Mouse (Mus musculus) neutrophil, adult 59 days (primary cell): Measurements from ENCODE around the gene AI182371. TPM values are rescaled to one million over a fixed set of nuclear protein-coding genes. Genes with fewer than 3 reads are reported as not detected.

Experiments used
- total RNA-seq, 2 experiments: library from RNA; stranded (reverse); gene quantifications; 1 replicate in 1 of 2; 2 replicates in 1 of 2; pipeline ENCODE4 v1.2.4; 2023

AI182371 gene
- under 1 TPM; 0.29 to 0.51 TPM for total RNA-seq

GRCm38 (mm10) chr2:35101443-35101842 lies at the start of gene AI182371:
AI182371 (minus strand) TSS chr2:35101543.

GRCm38 (mm10) chr2:35109141-35109923 lies 8.0 kb upstream of the AI182371 start, which contains the start of gene Cntrl:
Cntrl (plus strand) TSS chr2:35109492.

GRCm38 (mm10) chr2:35061338-35061737 lies 40.0 kb downstream of the AI182371 start, which contains the start of gene Hc:
Hc (minus strand) TSS chr2:35061438.

Other genes with a start within 250 kb of the AI182371 start
- gene Cutal, start 227.1 kb downstream of the AI182371 start, total RNA-seq = not detected
- 10 to 100 TPM; 19.0 to 19.9 TPM for gene Psmd5, start 226.6 kb downstream of the AI182371 start, total RNA-seq
- 10 to 100 TPM; 11.1 to 14.2 TPM for gene Phf19, start 187.5 kb downstream of the AI182371 start, total RNA-seq
- 1 to 10 TPM; 5.0 to 6.4 TPM for gene Traf1, start 139.8 kb downstream of the AI182371 start, total RNA-seq
- 1 to 10 TPM in 1 of 2 experiments, under 1 TPM in 1; 0.99 to 1.3 TPM for gene Hc, start 40.1 kb downstream of the AI182371 start, total RNA-seq
- gene Cntrl, start 7.9 kb upstream of the AI182371 start, total RNA-seq = 10 to 100 TPM; 77.7 to 77.9 TPM
- gene Rab14, start 99.6 kb upstream of the AI182371 start, total RNA-seq = 100 to 1,000 TPM; 146 to 164 TPM
- gene Gsn, start 154.8 kb upstream of the AI182371 start, total RNA-seq = 100 to 1,000 TPM; 197 to 230 TPM
- gene Stom, start 235.4 kb upstream of the AI182371 start, total RNA-seq = 100 to 1,000 TPM in 1 of 2 experiments, 10 to 100 TPM in 1; 88.2 to 101 TPM